Mouse (Mus musculus) adipose tissue, adult 10 weeks (tissue): Measurements from ENCODE around the gene Gm20877. TPM values are rescaled to one million over a fixed set of nuclear protein-coding genes. Genes with fewer than 3 reads are reported as not detected.

Experiments
- polyA plus RNA-seq: library from polyadenylated mRNA; stranded (reverse); fragments of 350-450 nt; fragmentation: Illumina TruSeq; extraction: RNeasy Lipid Tissue Mini Kit (QIAGEN cat#74804); gene quantifications from one replicate; pipeline ENCODE4 v1.2.3, GENCODE M21; 2014; ENCODE audit warnings: low read depth, low replicate concordance

Gene Gm20877
- polyA plus RNA-seq: not detected

GRCm38 (mm10) chrY:17093573-17093972 is at the start of gene Gm20877:
Gene Gm20877 (plus strand): TSS chrY:17093873.

